Mouse (Mus musculus): ENCODE measurements around the gene Trank1. TPM values are rescaled to one million over a fixed set of nuclear protein-coding genes. Genes with fewer than 3 reads are reported as not detected.

The Trank1 gene
- polyA plus RNA-seq (2016; fragmentation: Nextera tagmentation; extraction: Ambion mirVana): 0.31 and 0.34 TPM in 2 replicates

GRCm38 (mm10) chr9:111311031-111311842 lies at the start of gene Trank1:
Gene Trank1 (plus strand): TSS chr9:111311739.
- Histone ChIP-seq H3K4me3 (peak within 1 kb of the TSS; percentile 43), H3K36me3 (no peaks in the 10 kb centered on the region), H3K9me3 (0 out of 2 replicates have a peak, but pooled peaks cover 6% of the 10 kb centered on the region), H3K4me1 (peaks cover 9% of the 10 kb centered on the region; the same call in 1 of the 2 replicates), H3K27ac (no peak within 1 kb of the TSS), H3K27me3 (peaks cover 56% of the 10 kb centered on the region), H3K9ac (peak within 1 kb of the TSS; percentile 25; the same call in 1 of the 2 replicates), H3K4me2 (replicated peaks) (peak within 1 kb of the TSS; percentile 87)
- 0 out of 2 replicates have a peak, but pooled peaks have one; percentile 52 for ATAC-seq (ENCODE audit: insufficient number of reproducible peaks, insufficient read depth, low FRiP score, low TSS enrichment)
- WGBS: 11% methylated on average over 70 of the region's 72 CpGs

GRCm38 (mm10) chr9:111267998-111268397 lies 43.5 kb upstream of the Trank1 start:
- H3K9me3 ChIP-seq: no peaks in the 10 kb centered on the region
- peaks cover 9% of the 10 kb centered on the region for H3K4me1 ChIP-seq
- H3K9ac ChIP-seq: no peak overlapping the region
- H3K27ac ChIP-seq: no peak overlapping the region
- H3K36me3 ChIP-seq: peaks cover 31% of the 10 kb centered on the region
- no peak overlapping the region for H3K4me2 ChIP-seq (replicated peaks)
- no peaks in the 10 kb centered on the region for H3K27me3 ChIP-seq
- 91% methylated on average over 2 of the region's 2 CpGs for WGBS
- H3K4me3 ChIP-seq: no peak overlapping the region
- no peak for ATAC-seq (ENCODE audit: insufficient number of reproducible peaks, insufficient read depth, low FRiP score, low TSS enrichment)

- Histone ChIP-seq H3K36me3 (peaks cover 13% of the 10 kb centered on the region), H3K27ac (peak overlapping the region; percentile 92)
- WGBS: 15% methylated on average over 5 of the region's 5 CpGs
Observed at GRCm38 (mm10) chr9:111270606-111271005, 40.9 kb upstream of the Trank1 start.

GRCm38 (mm10) chr9:111271056-111271433 lies 40.5 kb upstream of the Trank1 start:
- Histone ChIP-seq H3K4me3 (peak overlapping the region; percentile 82), H3K27ac (peak overlapping the region; percentile 92), H3K4me1 (peaks cover 31% of the 10 kb centered on the region), H3K4me2 (replicated peaks) (peak overlapping the region; percentile 65), H3K9ac (peak overlapping the region; percentile 54), H3K27me3 (no peaks in the 10 kb centered on the region), H3K36me3 (peaks cover 13% of the 10 kb centered on the region; the same call in 1 of the 2 replicates), H3K9me3 (no peaks in the 10 kb centered on the region)
- WGBS: under 1% methylated on average over 32 of the region's 32 CpGs
- ATAC-seq (ENCODE audit: insufficient number of reproducible peaks, insufficient read depth, low FRiP score, low TSS enrichment): peak; percentile 75

More at GRCm38 (mm10) chr9:111270606-111271005, 40.9 kb upstream of the Trank1 start:
- H3K4me1 ChIP-seq: peaks cover 31% of the 10 kb centered on the region
- peak overlapping the region; percentile 82 for H3K4me3 ChIP-seq
- ATAC-seq (ENCODE audit: insufficient number of reproducible peaks, insufficient read depth, low FRiP score, low TSS enrichment): no peak
- no peaks in the 10 kb centered on the region for H3K9me3 ChIP-seq
- peak overlapping the region; percentile 65 for H3K4me2 ChIP-seq (replicated peaks)
- H3K9ac ChIP-seq: peak overlapping the region; percentile 54
- H3K27me3 ChIP-seq: no peaks in the 10 kb centered on the region

- Histone ChIP-seq H3K27ac (peak within 1 kb of the TSS; percentile 95), H3K9ac (peak within 1 kb of the TSS; percentile 87), H3K9me3 (no peaks in the 10 kb centered on the region), H3K4me1 (peaks cover 31% of the 10 kb centered on the region), H3K27me3 (no peaks in the 10 kb centered on the region), H3K4me2 (replicated peaks) (peak within 1 kb of the TSS; percentile 70), H3K36me3 (peaks cover 11% of the 10 kb centered on the region), H3K4me3 (peak within 1 kb of the TSS; percentile 82)
- ATAC-seq (ENCODE audit: insufficient number of reproducible peaks, insufficient read depth, low FRiP score, low TSS enrichment): peak; percentile 99
- under 1% methylated on average over 64 of the region's 64 CpGs for WGBS
Observed at GRCm38 (mm10) chr9:111271434-111272160, 39.9 kb upstream of the Trank1 start, which contains the start of the genes Mlh1 and Epm2aip1. Gene Mlh1 (minus strand): TSS chr9:111271791. Gene Epm2aip1 (plus strand): TSS chr9:111271929.

GRCm38 (mm10) chr9:111272356-111272755 lies 39.2 kb upstream of the Trank1 start:
- no peak for ATAC-seq (ENCODE audit: insufficient number of reproducible peaks, insufficient read depth, low FRiP score, low TSS enrichment)
- peak overlapping the region; percentile 87 for H3K9ac ChIP-seq
- no peaks in the 10 kb centered on the region for H3K9me3 ChIP-seq
- peak overlapping the region; percentile 95 for H3K27ac ChIP-seq
- peaks cover 6% of the 10 kb centered on the region; the same call in 1 of the 2 replicates for H3K36me3 ChIP-seq
- no peaks in the 10 kb centered on the region for H3K27me3 ChIP-seq
- peak overlapping the region; percentile 70 for H3K4me2 ChIP-seq (replicated peaks)
- H3K4me3 ChIP-seq: peak overlapping the region; percentile 82
- H3K4me1 ChIP-seq: peaks cover 31% of the 10 kb centered on the region
- 14% methylated on average over 19 of the region's 19 CpGs for whole genome bisulfite sequencing

GRCm38 (mm10) chr9:111272996-111273785 lies 38.3 kb upstream of the Trank1 start:
- Histone ChIP-seq H3K4me1 (peaks cover 31% of the 10 kb centered on the region), H3K4me3 (peak overlapping the region; percentile 82), H3K4me2 (replicated peaks) (peak overlapping the region; percentile 70), H3K36me3 (peaks cover 10% of the 10 kb centered on the region), H3K27ac (no peak overlapping the region), H3K9me3 (no peaks in the 10 kb centered on the region), H3K27me3 (no peaks in the 10 kb centered on the region), H3K9ac (peak overlapping the region; percentile 87)
- no peak for ATAC-seq (ENCODE audit: insufficient number of reproducible peaks, insufficient read depth, low FRiP score, low TSS enrichment)
- 75% methylated on average over 15 of the region's 15 CpGs for WGBS

- H3K4me3 ChIP-seq: no peak overlapping the region
- peaks cover 17% of the 10 kb centered on the region for H3K36me3 ChIP-seq
- WGBS: 96% methylated on average over 1 of the region's 1 CpGs
- no peaks in the 10 kb centered on the region for H3K9me3 ChIP-seq
- no peak overlapping the region for H3K9ac ChIP-seq
- no peak overlapping the region for H3K27ac ChIP-seq
- H3K4me1 ChIP-seq: peaks cover 31% of the 10 kb centered on the region
- no peak for ATAC-seq (ENCODE audit: insufficient number of reproducible peaks, insufficient read depth, low FRiP score, low TSS enrichment)
- H3K4me2 ChIP-seq (replicated peaks): peak overlapping the region; percentile 70
- H3K27me3 ChIP-seq: no peaks in the 10 kb centered on the region
Observed at GRCm38 (mm10) chr9:111273958-111274357, 37.6 kb upstream of the Trank1 start.

GRCm38 (mm10) chr9:111275156-111275555 lies 36.4 kb upstream of the Trank1 start:
- Histone ChIP-seq H3K27ac (no peak overlapping the region), H3K4me3 (peak overlapping the region; percentile 18), H3K9ac (no peak overlapping the region), H3K9me3 (no peaks in the 10 kb centered on the region), H3K27me3 (no peaks in the 10 kb centered on the region), H3K36me3 (peaks cover 23% of the 10 kb centered on the region), H3K4me2 (replicated peaks) (peak overlapping the region; percentile 70), H3K4me1 (peaks cover 30% of the 10 kb centered on the region)
- no peak for ATAC-seq (ENCODE audit: insufficient number of reproducible peaks, insufficient read depth, low FRiP score, low TSS enrichment)
- WGBS: 43% methylated on average over 1 of the region's 1 CpGs

GRCm38 (mm10) chr9:111285061-111285460 lies 26.5 kb upstream of the Trank1 start:
- Histone ChIP-seq H3K4me1 (peaks cover 5% of the 10 kb centered on the region), H3K4me3 (no peak overlapping the region), H3K27me3 (no peaks in the 10 kb centered on the region), H3K9ac (no peak overlapping the region), H3K9me3 (no peaks in the 10 kb centered on the region), H3K36me3 (no peaks in the 10 kb centered on the region), H3K27ac (no peak overlapping the region), H3K4me2 (replicated peaks) (no peak overlapping the region)
- ATAC-seq (ENCODE audit: insufficient number of reproducible peaks, insufficient read depth, low FRiP score, low TSS enrichment): no peak
- 50% methylated on average over 3 of the region's 3 CpGs for WGBS

- ATAC-seq (ENCODE audit: insufficient number of reproducible peaks, insufficient read depth, low FRiP score, low TSS enrichment): no peak
- H3K9me3 ChIP-seq: no peaks in the 10 kb centered on the region
- no peak overlapping the region for H3K4me3 ChIP-seq
- H3K4me1 ChIP-seq: peaks cover 5% of the 10 kb centered on the region
- H3K27me3 ChIP-seq: no peaks in the 10 kb centered on the region
- no peak overlapping the region for H3K9ac ChIP-seq
- no peaks in the 10 kb centered on the region for H3K36me3 ChIP-seq
- no peak overlapping the region for H3K4me2 ChIP-seq (replicated peaks)
- 18% methylated on average over 5 of the region's 5 CpGs for WGBS
- no peak overlapping the region for H3K27ac ChIP-seq
Observed at GRCm38 (mm10) chr9:111285676-111286075, 25.9 kb upstream of the Trank1 start.
